Mouse (Mus musculus) cerebellum, adult 2 months (tissue): ENCODE data around the gene Cyp2d22. TPM values are rescaled to one million over a fixed set of nuclear protein-coding genes. Genes with fewer than 3 reads are reported as not detected.

Experiments
- DNase-seq, 2 experiments: peaks; one replicate each; pipeline ENCODE4 v3.0.0; 2021
- H3K27ac ChIP-seq: fragments of 200-500 bp; 2 replicates; pipeline ENCODE4 v1.5.1; 2012; ENCODE audit warnings: low read length, control low read depth, inconsistent platforms; ENCODE audit not compliant: insufficient read depth
- H3K27me3 ChIP-seq: fragments of 200-500 bp; 2 replicates; pipeline ENCODE4 v1.6.1; 2012; ENCODE audit warnings: inconsistent platforms, mild to moderate bottlenecking, low read length, moderate library complexity; ENCODE audit not compliant: control insufficient read depth, insufficient read depth
- H3K4me1 ChIP-seq: fragments of 200-500 bp; 2 replicates; pipeline ENCODE4 v1.6.1; 2011; ENCODE audit warnings: low read length; ENCODE audit not compliant: control insufficient read depth, insufficient read depth
- H3K4me3 ChIP-seq: fragments of 200-500 bp; replicated peaks from 2 replicates; pipeline ENCODE3; 2011; ENCODE audit warnings: mild to moderate bottlenecking, low read depth, low read length, control low read depth; ENCODE audit not compliant: insufficient read depth
- CTCF ChIP-seq: fragments of 200-500 bp; IDR thresholded peaks from 2 replicates; pipeline ENCODE4 v1.5.1; 2011; ENCODE audit warnings: low read depth, mild to moderate bottlenecking, control low read depth, low read length, moderate library complexity, borderline replicate concordance; ENCODE audit not compliant: insufficient read depth
- POLR2A ChIP-seq: fragments of 200-500 bp; IDR thresholded peaks from 2 replicates; pipeline ENCODE4 v1.6.1; 2011; ENCODE audit warnings: low read length, control low read depth, borderline replicate concordance; ENCODE audit not compliant: insufficient read depth
- WGBS: fragments of 180-500 bp; shearing (Covaris S2); methylation state at CpG from one replicate; pipeline ENCODE4 v1.1.7; 2018; 5-methylcytosine and 5-hydroxymethylcytosine counted together
- polyA plus RNA-seq: library from polyadenylated mRNA; depleted of rRNA; stranded (reverse); fragments of >200 nt; gene quantifications from 2 replicates; pipeline ENCODE4 v1.2.3, GENCODE M21; 2012; rRNA removed

Cyp2d22 gene
- polyA plus RNA-seq, 1 experiment, result 65.4 TPM

- H3K4me1 ChIP-seq, result peaks cover 17% of the 10 kb centered on the region
- WGBS, result 86% methylated on average over 12 of the region's 12 CpGs
- H3K27me3 ChIP-seq, result no peaks in the 10 kb centered on the region
- no peak overlapping the region for H3K4me3 ChIP-seq
- no peak for DNase-seq
- no peak overlapping the region for H3K27ac ChIP-seq
- TF ChIP-seq POLR2A (no peak), CTCF (no peak)
Observed at GRCm38 (mm10) chr15:82336629-82337028, 43.4 kb downstream of the Cyp2d22 start.

GRCm38 (mm10) chr15:82335194-82335593, 44.9 kb downstream of the Cyp2d22 start:
- H3K4me3 ChIP-seq, result no peak overlapping the region
- H3K4me1 ChIP-seq, result peaks cover 17% of the 10 kb centered on the region
- WGBS, result 64% methylated on average over 4 of the region's 4 CpGs
- H3K27me3 ChIP-seq, result no peaks in the 10 kb centered on the region
- peak; percentile 62 to 74 for DNase-seq
- TF ChIP-seq CTCF (no peak), POLR2A (no peak)
- no peak overlapping the region for H3K27ac ChIP-seq

GRCm38 (mm10) chr15:82325382-82325781, 54.7 kb downstream of the Cyp2d22 start:
- TF ChIP-seq CTCF (no peak), POLR2A (no peak)
- H3K27ac ChIP-seq, result no peak overlapping the region
- no peak overlapping the region for H3K4me3 ChIP-seq
- WGBS, result 80% methylated on average over 2 of the region's 2 CpGs
- no peaks in the 10 kb centered on the region for H3K4me1 ChIP-seq
- no peak for DNase-seq
- no peaks in the 10 kb centered on the region; the same call in 1 of the 2 replicates for H3K27me3 ChIP-seq

DNA sequence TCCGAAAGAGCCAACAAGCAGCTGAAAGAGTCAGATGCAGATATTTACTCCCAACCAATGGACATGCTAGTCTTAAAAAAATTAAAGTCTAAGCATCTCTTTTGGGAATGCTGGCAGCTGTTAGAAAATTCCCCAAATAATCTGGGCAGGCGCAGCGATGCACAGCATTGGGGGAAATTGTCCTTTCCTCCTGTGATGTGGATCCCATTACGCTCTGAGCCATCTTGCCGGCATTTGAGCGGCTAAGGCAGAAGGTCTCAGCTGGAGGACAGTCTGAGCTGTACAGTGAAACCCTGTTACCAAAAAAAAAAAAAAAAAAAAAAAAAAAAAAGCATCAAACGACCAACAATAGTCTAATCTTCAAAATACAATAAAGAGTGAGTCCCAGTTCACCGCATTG, 57.9 kb downstream of the Cyp2d22 start:
- H3K4me1 ChIP-seq, result peaks cover 5% of the 10 kb centered on the region
- H3K27ac ChIP-seq, result no peak overlapping the region
- no peak for TF ChIP-seq CTCF
- TF ChIP-seq POLR2A, result no peak
- WGBS, result 80% methylated on average over 8 of the region's 8 CpGs
- no peak for DNase-seq
- no peaks in the 10 kb centered on the region; the same call in 1 of the 2 replicates for H3K27me3 ChIP-seq
- H3K4me3 ChIP-seq, result no peak overlapping the region

Other genes starting within 250 kb of the Cyp2d22 start
- 104 and 105 TPM in 2 replicates for gene Srebf2, start 233.1 kb downstream of the Cyp2d22 start, polyA plus RNA-seq
- gene Shisa8, start 167.4 kb downstream of the Cyp2d22 start, polyA plus RNA-seq, result 65.4 and 69.9 TPM in 2 replicates
- gene Tnfrsf13c, start 155.9 kb downstream of the Cyp2d22 start, polyA plus RNA-seq, result 0.89 and 0.93 TPM in 2 replicates
- gene Cenpm, start 135.5 kb downstream of the Cyp2d22 start, polyA plus RNA-seq, result 3.2 and 3.6 TPM in 2 replicates
- gene 1500009C09Rik, start 127.9 kb downstream of the Cyp2d22 start, polyA plus RNA-seq, result 195 and 218 TPM in 2 replicates
- 306 and 367 TPM in 2 replicates for gene Sept3, start 105.4 kb downstream of the Cyp2d22 start, polyA plus RNA-seq
- not detected in 2 replicates for gene Wbp2nl, start 81.3 kb downstream of the Cyp2d22 start, polyA plus RNA-seq
- gene Naga, start 41.3 kb downstream of the Cyp2d22 start, polyA plus RNA-seq, result 63.0 and 75.2 TPM in 2 replicates
- gene Pheta2, start 41.3 kb downstream of the Cyp2d22 start, polyA plus RNA-seq, result 0.13 and 0.16 TPM in 2 replicates
- 309 and 332 TPM in 2 replicates for gene Smdt1, start 41.3 kb downstream of the Cyp2d22 start, polyA plus RNA-seq
- gene Ndufa6, start 25.9 kb downstream of the Cyp2d22 start, polyA plus RNA-seq, result 608 and 627 TPM in 2 replicates
- gene Cyp2d11, start 13.8 kb upstream of the Cyp2d22 start, polyA plus RNA-seq, result not detected in 2 replicates
- not detected in 2 replicates for gene Cyp2d10, start 26.9 kb upstream of the Cyp2d22 start, polyA plus RNA-seq
- gene Cyp2d9, start 53.2 kb upstream of the Cyp2d22 start, polyA plus RNA-seq, result not detected in 2 replicates
- gene Cyp2d12, start 174.8 kb upstream of the Cyp2d22 start, polyA plus RNA-seq, result not detected in 2 replicates
- gene Cyp2d34, start 240.7 kb upstream of the Cyp2d22 start, polyA plus RNA-seq, result not detected in 2 replicates